Mouse (Mus musculus): ENCODE results near the gene Olfr110. TPM values are rescaled to one million over a fixed set of nuclear protein-coding genes. Genes with fewer than 3 reads are reported as not detected.

Gene Olfr110
- not detected in 2 replicates for polyA plus RNA-seq (2015; fragmentation: Nextera tagmentation; extraction: Ambion mirVana)

DNA sequence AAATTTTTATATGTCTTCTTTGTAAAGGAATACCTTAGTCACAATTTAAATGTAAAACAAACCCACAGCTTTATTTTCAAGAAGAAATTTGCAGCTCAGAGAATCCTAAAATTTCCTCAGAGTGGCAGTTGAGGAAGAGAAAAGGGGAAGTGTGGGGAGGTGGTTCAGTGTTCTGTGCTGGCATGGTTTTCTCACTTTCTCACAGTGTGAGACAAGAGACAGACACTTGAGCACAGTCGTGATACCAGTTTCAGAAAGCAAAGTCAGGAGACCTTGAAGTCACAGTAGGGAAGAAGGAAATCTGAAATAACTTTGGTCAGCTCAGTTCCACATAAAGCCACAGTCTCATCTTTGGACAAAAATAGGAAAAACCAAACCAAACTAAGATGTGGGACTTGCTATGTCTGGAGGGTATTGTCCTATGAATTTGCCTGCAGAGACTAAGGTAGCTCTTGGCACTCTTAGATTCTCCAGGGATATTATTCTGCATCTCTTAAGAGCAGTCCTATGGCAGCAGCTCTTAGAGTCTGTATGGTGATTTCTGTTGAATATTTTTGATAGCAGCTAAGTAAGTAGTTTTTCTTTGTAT lies at the start of gene Olfr110:
Gene Olfr110, plus strand, starts transcription at position 539 of the 589 bp plus-strand sequence.

DNA sequence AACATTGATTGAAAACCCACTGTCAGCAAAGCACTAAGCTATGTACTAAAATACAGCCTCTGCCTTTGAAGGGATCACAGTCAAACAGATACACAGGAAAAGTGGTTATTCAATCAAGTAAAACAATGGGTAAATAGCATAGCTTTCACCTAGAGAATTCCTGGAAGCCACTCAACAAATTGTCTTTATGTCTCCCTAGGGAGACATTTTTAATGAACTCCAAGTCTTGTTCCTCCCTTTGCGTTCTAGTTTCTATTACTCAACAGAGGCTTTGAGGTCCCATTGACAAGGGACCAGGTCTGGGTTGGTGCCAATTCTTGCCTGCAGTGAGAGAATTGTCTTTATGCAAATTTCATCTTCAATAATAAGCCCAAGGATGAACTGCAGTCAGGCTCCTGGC lies 47.1 kb upstream of the Olfr110 start, which contains the start of gene Olfr108:
Gene Olfr108, plus strand, starts transcription at position 301 of the 400 bp plus-strand sequence.

GRCm38 (mm10) chr17:37458616-37459015 lies 33.7 kb upstream of the Olfr110 start, which contains the start of gene Olfr109:
Gene Olfr109 (plus strand): TSS chr17:37458916.

GRCm38 (mm10) chr17:37483452-37483851 lies 8.8 kb upstream of the Olfr110 start, which contains the start of gene H2-M2:
Gene H2-M2 (minus strand): TSS chr17:37483552.

GRCm38 (mm10) chr17:37507730-37508129 lies 15.5 kb downstream of the Olfr110 start, which contains the start of gene Olfr111:
Gene Olfr111 (plus strand): TSS chr17:37508030.

Other genes starting within 250 kb of the Olfr110 start
- not detected in 2 replicates for gene Olfr98, start 228.7 kb upstream of the Olfr110 start, polyA plus RNA-seq (2015; fragmentation: Nextera tagmentation; extraction: Ambion mirVana)
- gene H2-M3, start 222.2 kb upstream of the Olfr110 start, polyA plus RNA-seq (2015; fragmentation: Nextera tagmentation; extraction: Ambion mirVana): 2.6 and 2.8 TPM in 2 replicates
- gene Olfr99, start 209.0 kb upstream of the Olfr110 start, polyA plus RNA-seq (2015; fragmentation: Nextera tagmentation; extraction: Ambion mirVana): not detected in 2 replicates
- not detected in 2 replicates for gene Olfr101, start 188.2 kb upstream of the Olfr110 start, polyA plus RNA-seq (2015; fragmentation: Nextera tagmentation; extraction: Ambion mirVana)
- gene Olfr102, start 175.4 kb upstream of the Olfr110 start, polyA plus RNA-seq (2015; fragmentation: Nextera tagmentation; extraction: Ambion mirVana): not detected in 2 replicates
- not detected in 2 replicates for gene Olfr103, start 152.8 kb upstream of the Olfr110 start, polyA plus RNA-seq (2015; fragmentation: Nextera tagmentation; extraction: Ambion mirVana)
- gene Olfr104-ps, start 132.9 kb upstream of the Olfr110 start, polyA plus RNA-seq (2015; fragmentation: Nextera tagmentation; extraction: Ambion mirVana): not detected in 2 replicates
- not detected in 2 replicates for gene Olfr105-ps, start 113.4 kb upstream of the Olfr110 start, polyA plus RNA-seq (2015; fragmentation: Nextera tagmentation; extraction: Ambion mirVana)
- not detected in 2 replicates for gene Olfr106-ps, start 102.1 kb upstream of the Olfr110 start, polyA plus RNA-seq (2015; fragmentation: Nextera tagmentation; extraction: Ambion mirVana)
- not detected in 2 replicates for gene Olfr107, start 93.2 kb upstream of the Olfr110 start, polyA plus RNA-seq (2015; fragmentation: Nextera tagmentation; extraction: Ambion mirVana)
- not detected in 2 replicates for gene Olfr108, start 47.0 kb upstream of the Olfr110 start, polyA plus RNA-seq (2015; fragmentation: Nextera tagmentation; extraction: Ambion mirVana)
- gene Olfr109, start 33.6 kb upstream of the Olfr110 start, polyA plus RNA-seq (2015; fragmentation: Nextera tagmentation; extraction: Ambion mirVana): not detected in 2 replicates
- not detected in 2 replicates for gene H2-M2, start 8.9 kb upstream of the Olfr110 start, polyA plus RNA-seq (2015; fragmentation: Nextera tagmentation; extraction: Ambion mirVana)
- 0.44 TPM in 1 of 2 replicates, not detected in the other for gene Olfr111, start 15.6 kb downstream of the Olfr110 start, polyA plus RNA-seq (2015; fragmentation: Nextera tagmentation; extraction: Ambion mirVana)
- not detected in 2 replicates for gene Olfr112, start 77.0 kb downstream of the Olfr110 start, polyA plus RNA-seq (2015; fragmentation: Nextera tagmentation; extraction: Ambion mirVana)
- not detected in 2 replicates for gene Olfr113, start 85.2 kb downstream of the Olfr110 start, polyA plus RNA-seq (2015; fragmentation: Nextera tagmentation; extraction: Ambion mirVana)
- gene Olfr114, start 100.3 kb downstream of the Olfr110 start, polyA plus RNA-seq (2015; fragmentation: Nextera tagmentation; extraction: Ambion mirVana): not detected in 2 replicates
- gene Olfr115, start 134.6 kb downstream of the Olfr110 start, polyA plus RNA-seq (2015; fragmentation: Nextera tagmentation; extraction: Ambion mirVana): not detected in 2 replicates
- gene Olfr116, start 134.7 kb downstream of the Olfr110 start, polyA plus RNA-seq (2015; fragmentation: Nextera tagmentation; extraction: Ambion mirVana): not detected in 2 replicates
- not detected in 2 replicates for gene Olfr117, start 171.3 kb downstream of the Olfr110 start, polyA plus RNA-seq (2015; fragmentation: Nextera tagmentation; extraction: Ambion mirVana)
- gene Olfr118, start 174.5 kb downstream of the Olfr110 start, polyA plus RNA-seq (2015; fragmentation: Nextera tagmentation; extraction: Ambion mirVana): not detected in 2 replicates
- not detected in 2 replicates for gene Olfr119, start 204.1 kb downstream of the Olfr110 start, polyA plus RNA-seq (2015; fragmentation: Nextera tagmentation; extraction: Ambion mirVana)
- gene Olfr120, start 229.3 kb downstream of the Olfr110 start, polyA plus RNA-seq (2015; fragmentation: Nextera tagmentation; extraction: Ambion mirVana): not detected in 2 replicates